Mouse (Mus musculus) lung, embryonic 15.5 days (tissue): ENCODE measurements at regions not wholly inside any gene's neighbourhood (a gene's known extent, or its start where the extent isn't known, plus 50 kb on each side); places are given as distances from the start of the nearest gene placed in this dataset.

Source experiments
- ATAC-seq: fragments of 200-750 bp; cut with Nextera tagmentation; 2 replicates; pipeline ENCODE4 v1.8.0; 2017; ENCODE audit warnings: moderate number of reproducible peaks, borderline replicate concordance; ENCODE audit not compliant: low FRiP score, low TSS enrichment; ENCODE audit errors: extremely low read depth
- H3K27ac ChIP-seq: fragments of 300-500 bp; sonication (generic); 2 replicates; pipeline ENCODE4 v1.5.1; 2015; ENCODE audit warnings: moderate library complexity, mild to moderate bottlenecking, inconsistent platforms
- H3K27me3 ChIP-seq: fragments of 300-500 bp; sonication (generic); 2 replicates; pipeline ENCODE4 v1.6.1; 2015; ENCODE audit warnings: inconsistent platforms
- H3K36me3 ChIP-seq: fragments of 300-500 bp; sonication (generic); 2 replicates; pipeline ENCODE4 v1.6.1; 2015; ENCODE audit warnings: inconsistent platforms
- H3K4me1 ChIP-seq: fragments of 300-500 bp; sonication (generic); 2 replicates; pipeline ENCODE4 v1.6.1; 2015; ENCODE audit warnings: inconsistent platforms
- H3K4me2 ChIP-seq: fragments of 300-500 bp; sonication (generic); 2 replicates; pipeline ENCODE4 v1.6.1; 2015; ENCODE audit warnings: inconsistent platforms, mild to moderate bottlenecking, moderate library complexity
- H3K4me3 ChIP-seq: fragments of 300-500 bp; sonication (generic); 2 replicates; pipeline ENCODE4 v1.5.1; 2015; ENCODE audit warnings: mild to moderate bottlenecking, inconsistent platforms
- H3K9ac ChIP-seq: fragments of 300-500 bp; sonication (generic); 2 replicates; pipeline ENCODE4 v1.6.1; 2015; ENCODE audit warnings: inconsistent platforms
- H3K9me3 ChIP-seq: fragments of 300-500 bp; sonication (generic); 2 replicates; pipeline ENCODE4 v1.6.1; 2016; ENCODE audit warnings: inconsistent platforms
- WGBS: fragments of 180-500 bp; shearing (Covaris S2); methylation state at CpG from one replicate; pipeline ENCODE4 v1.1.7; 2015; 5-methylcytosine and 5-hydroxymethylcytosine counted together

DNA sequence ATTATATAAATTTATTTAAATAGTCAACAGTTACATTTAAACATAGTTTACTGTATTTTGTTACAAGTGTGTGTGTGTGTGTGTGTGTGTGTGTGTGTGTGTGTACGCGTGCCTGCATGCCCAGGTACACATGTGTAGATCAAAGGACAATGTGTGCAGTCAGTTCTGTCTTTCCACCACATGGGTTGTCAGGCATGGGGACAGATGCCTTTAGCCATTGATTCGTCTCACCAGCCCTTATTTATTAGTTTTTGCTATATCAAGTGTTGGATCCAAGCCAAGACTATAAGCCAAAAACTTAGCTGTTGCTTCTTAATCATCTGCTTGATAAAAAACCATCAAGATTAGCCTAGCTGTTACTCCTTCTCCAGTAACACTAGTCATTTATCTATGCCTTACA, 280.7 kb downstream of the Ets1 start:
- Histone ChIP-seq H3K36me3 (no peaks in the 10 kb centered on the region), H3K4me2 (no peak overlapping the region), H3K9ac (no peak overlapping the region), H3K9me3 (no peaks in the 10 kb centered on the region), H3K27ac (no peak overlapping the region), H3K4me1 (no peaks in the 10 kb centered on the region), H3K27me3 (no peaks in the 10 kb centered on the region), H3K4me3 (no peak overlapping the region)
- ATAC-seq = no peak
- 56% methylated on average over 3 of the region's 3 CpGs for WGBS

DNA sequence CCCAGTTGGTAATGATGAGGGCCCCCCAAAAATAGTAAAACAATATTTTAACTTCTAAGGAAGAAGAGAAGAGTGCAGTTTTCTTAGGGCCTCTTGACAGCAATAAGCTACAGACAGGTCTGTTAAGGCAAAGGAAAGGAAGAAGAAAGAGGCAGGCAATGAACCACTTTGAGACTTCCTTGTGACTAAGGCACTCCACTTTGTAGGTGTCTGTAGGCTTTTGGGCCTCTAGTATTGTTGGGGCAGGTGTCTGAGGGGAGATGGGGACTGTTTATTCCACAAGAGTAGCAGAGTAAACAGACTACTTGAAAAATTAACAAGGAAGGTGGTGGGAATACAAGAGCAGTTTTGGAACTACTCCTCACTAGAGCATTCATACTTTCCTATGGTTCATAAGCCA, 287.9 kb downstream of the Ets1 start:
- no peaks in the 10 kb centered on the region for H3K4me1 ChIP-seq
- no peak overlapping the region for H3K9ac ChIP-seq
- no peaks in the 10 kb centered on the region for H3K27me3 ChIP-seq
- no peak overlapping the region for H3K4me2 ChIP-seq
- no peak for ATAC-seq
- H3K36me3 ChIP-seq = no peaks in the 10 kb centered on the region
- H3K4me3 ChIP-seq = no peak overlapping the region
- no peak overlapping the region for H3K27ac ChIP-seq
- no peaks in the 10 kb centered on the region for H3K9me3 ChIP-seq

DNA sequence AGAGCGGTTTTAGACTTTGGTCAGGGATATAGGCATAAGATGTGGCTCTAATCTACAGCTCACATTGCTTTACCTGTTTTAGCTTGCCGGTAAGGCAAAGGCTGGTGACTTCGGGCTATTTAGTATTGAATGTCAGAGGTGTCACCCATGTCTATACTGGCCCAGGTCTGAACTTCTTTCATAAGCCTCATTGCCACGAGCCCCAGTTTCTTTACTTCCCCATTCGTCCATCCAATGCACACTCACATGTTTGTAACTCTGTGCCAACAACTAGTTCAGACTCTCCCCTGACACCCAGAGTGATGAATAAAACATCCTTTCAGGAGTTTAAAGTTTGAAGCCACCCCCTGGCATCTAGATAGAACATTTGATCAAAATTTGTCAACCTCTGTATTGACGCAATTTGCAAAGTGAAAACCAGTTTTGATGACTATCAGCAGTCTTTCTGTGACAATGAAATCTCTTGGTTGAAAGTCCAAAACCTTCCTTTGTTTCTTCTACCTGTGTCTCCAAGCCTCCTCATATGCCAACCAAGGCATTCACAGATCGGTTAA, 288.4 kb downstream of the Ets1 start:
- ATAC-seq = no peak
- 88% methylated on average over 7 of the region's 7 CpGs for WGBS
- H3K4me1 ChIP-seq = no peaks in the 10 kb centered on the region

DNA sequence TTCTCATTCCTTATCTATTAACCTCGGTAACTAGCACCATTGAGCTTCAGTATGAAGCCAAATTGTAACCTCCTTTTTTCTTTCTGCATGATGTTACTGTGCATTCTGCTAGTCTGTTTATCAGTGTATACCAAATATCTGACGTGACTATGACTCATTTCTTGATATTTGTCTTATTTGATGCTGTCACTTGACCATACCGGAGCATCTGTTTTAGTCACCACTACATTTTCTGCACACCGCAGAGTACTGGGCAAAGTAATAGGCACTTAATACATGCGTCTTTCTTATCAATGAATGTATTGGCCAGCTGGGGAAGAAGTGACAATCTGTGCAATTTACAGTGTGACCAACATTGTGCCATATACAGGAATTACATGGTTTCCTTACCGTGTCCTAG, 289.0 kb downstream of the Ets1 start:
- Histone ChIP-seq H3K4me1 (no peaks in the 10 kb centered on the region), H3K9me3 (no peaks in the 10 kb centered on the region), H3K9ac (no peak overlapping the region), H3K4me2 (no peak overlapping the region), H3K4me3 (no peak overlapping the region), H3K27me3 (no peaks in the 10 kb centered on the region), H3K36me3 (no peaks in the 10 kb centered on the region), H3K27ac (no peak overlapping the region)
- no peak for ATAC-seq
- WGBS = 80% methylated on average over 6 of the region's 6 CpGs

More for the DNA sequence above, 288.4 kb downstream of the Ets1 start:
- no peak overlapping the region for H3K4me2 ChIP-seq
- H3K36me3 ChIP-seq = no peaks in the 10 kb centered on the region
- H3K27me3 ChIP-seq = no peaks in the 10 kb centered on the region
- no peak overlapping the region for H3K9ac ChIP-seq
- H3K4me3 ChIP-seq = no peak overlapping the region
- H3K27ac ChIP-seq = no peak overlapping the region
- H3K9me3 ChIP-seq = no peaks in the 10 kb centered on the region

DNA sequence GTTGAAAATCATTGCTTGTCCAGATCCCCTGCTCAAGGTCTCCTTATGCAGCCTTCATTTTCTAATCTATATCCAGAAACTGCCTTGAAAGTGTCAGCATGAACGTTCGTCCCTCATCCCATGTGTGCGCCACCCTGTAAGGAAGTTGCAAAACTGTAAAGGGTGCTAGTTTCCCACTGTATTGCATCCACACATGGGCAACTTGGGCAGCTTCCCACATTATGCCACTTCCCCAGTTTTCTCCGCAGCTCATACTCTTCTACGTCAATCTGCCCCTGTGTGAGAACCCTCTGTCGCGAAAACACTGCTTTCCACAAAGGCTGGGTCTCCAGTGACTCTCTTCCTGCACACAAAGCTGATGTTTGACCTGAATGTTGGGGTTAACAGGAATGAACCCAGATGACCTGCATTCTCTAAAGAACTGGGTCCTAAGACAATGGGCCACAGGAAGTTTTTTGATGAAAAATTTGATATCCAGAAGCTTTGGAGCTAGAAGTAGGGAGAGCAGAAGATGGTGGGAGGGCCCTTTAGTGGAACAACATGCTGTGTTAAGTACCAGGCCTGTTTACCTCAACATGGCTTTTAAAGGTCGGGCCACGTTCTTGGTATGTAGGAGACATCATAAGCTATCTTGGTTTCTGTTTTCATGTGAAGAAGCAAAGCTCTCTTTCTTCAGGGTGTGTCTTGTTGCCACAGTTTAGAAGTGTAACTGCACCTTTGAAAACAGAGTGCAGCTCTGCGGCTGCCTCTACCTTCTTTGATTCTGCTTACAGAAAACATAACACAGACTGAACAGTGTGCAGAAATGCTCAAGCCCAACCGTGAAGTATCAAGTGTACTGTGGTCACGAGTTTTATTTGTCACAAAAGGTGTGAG, 289.9 kb downstream of the Ets1 start:
- Histone ChIP-seq H3K9ac (no peak overlapping the region), H3K4me3 (no peak overlapping the region), H3K27ac (no peak overlapping the region), H3K4me1 (no peaks in the 10 kb centered on the region), H3K9me3 (no peaks in the 10 kb centered on the region), H3K36me3 (no peaks in the 10 kb centered on the region), H3K27me3 (no peaks in the 10 kb centered on the region), H3K4me2 (no peak overlapping the region)
- WGBS = 62% methylated on average over 12 of the region's 12 CpGs
- ATAC-seq = no peak

DNA sequence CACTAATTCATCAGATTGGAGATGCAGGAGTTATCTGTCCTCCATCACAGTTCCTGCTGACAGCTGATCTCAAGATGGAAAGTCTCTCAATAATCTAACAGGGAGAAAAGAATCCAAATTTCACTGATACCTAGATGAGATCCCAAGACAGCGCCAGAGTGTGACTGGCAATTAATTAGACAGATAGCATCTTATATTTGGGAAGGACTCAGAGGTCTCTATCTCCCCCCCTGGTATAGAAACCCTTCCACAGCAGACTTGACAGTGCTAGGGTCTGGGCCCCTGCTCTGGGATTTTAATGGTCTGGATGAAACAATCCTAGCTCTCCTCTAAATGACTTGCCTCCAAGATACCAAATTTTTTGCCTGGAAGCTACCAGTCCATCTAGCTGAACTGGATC, 291.6 kb downstream of the Ets1 start:
- Histone ChIP-seq H3K4me1 (peaks cover 1% of the 10 kb centered on the region; the same call in 1 of the 2 replicates), H3K27me3 (no peaks in the 10 kb centered on the region), H3K27ac (no peak overlapping the region), H3K9me3 (no peaks in the 10 kb centered on the region), H3K9ac (no peak overlapping the region), H3K4me2 (no peak overlapping the region), H3K4me3 (no peak overlapping the region), H3K36me3 (no peaks in the 10 kb centered on the region)
- no peak for ATAC-seq
- 81% methylated on average over 1 of the region's 1 CpGs for WGBS

DNA sequence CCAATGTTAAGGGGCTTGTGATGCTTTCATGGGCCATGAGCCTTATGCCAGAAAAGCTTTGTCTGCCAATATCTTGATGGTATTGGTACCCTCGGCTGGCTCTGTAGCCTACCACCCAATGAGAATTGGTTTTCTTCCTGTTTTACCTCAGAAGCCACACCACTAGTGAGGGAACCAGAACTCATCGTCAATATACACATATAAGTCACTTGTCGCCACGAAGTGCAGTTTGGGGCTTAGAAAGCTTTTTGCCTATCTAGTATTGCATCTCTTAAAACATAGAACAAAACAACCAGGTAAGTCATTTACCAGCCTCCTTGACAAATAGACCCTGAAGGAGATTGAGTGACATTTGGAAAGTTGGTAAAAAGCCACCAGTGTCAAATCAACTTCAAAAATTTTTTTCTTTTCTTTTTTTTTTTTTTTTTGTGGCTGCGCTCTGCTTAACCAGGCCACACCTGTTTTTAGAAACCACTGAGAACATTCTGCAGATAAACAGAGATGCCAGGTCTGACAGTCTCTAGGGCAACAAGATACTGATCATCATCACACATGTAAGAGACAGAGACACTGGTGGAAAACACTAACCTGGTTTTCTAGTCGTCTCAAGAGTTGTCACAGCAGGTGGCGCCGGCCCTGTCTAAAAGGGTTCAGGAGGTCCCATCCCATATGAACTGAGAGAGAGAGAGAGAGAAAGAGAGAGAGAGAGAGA, 292.4 kb downstream of the Ets1 start:
- ATAC-seq = no peak
- WGBS = 83% methylated on average over 8 of the region's 8 CpGs
- H3K27ac ChIP-seq = no peak overlapping the region

DNA sequence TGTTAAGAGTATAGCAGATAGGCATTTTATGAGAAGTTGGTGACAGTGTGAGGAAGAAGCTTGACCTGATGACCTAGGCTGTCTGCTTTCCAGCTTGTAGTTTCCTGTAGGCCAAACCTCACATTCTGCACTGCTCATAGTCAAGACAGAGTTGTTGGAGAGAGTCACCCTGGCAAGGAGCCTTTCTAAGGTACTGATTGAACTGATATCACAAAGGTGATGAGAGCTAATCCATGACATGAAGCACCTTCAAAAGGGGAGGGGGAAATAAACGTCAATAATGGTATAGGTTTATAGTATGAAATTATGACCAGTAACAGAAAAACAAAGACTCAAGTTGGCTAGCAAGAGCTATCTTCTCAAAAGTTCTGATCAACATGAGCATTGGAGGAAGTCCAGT, 293.3 kb downstream of the Ets1 start:
- Histone ChIP-seq H3K27ac (no peak overlapping the region), H3K27me3 (no peaks in the 10 kb centered on the region), H3K9me3 (no peaks in the 10 kb centered on the region), H3K4me3 (no peak overlapping the region), H3K36me3 (no peaks in the 10 kb centered on the region), H3K4me1 (peaks cover 10% of the 10 kb centered on the region; the same call in 1 of the 2 replicates), H3K4me2 (no peak overlapping the region), H3K9ac (no peak overlapping the region)
- ATAC-seq = no peak
- 89% methylated on average over 1 of the region's 1 CpGs for WGBS

More for the DNA sequence above, 292.4 kb downstream of the Ets1 start:
- no peak overlapping the region for H3K9ac ChIP-seq
- H3K4me1 ChIP-seq = peaks cover 9% of the 10 kb centered on the region; the same call in 1 of the 2 replicates
- H3K36me3 ChIP-seq = no peaks in the 10 kb centered on the region
- H3K27me3 ChIP-seq = no peaks in the 10 kb centered on the region
- H3K4me3 ChIP-seq = no peak overlapping the region
- H3K4me2 ChIP-seq = no peak overlapping the region
- no peaks in the 10 kb centered on the region for H3K9me3 ChIP-seq

DNA sequence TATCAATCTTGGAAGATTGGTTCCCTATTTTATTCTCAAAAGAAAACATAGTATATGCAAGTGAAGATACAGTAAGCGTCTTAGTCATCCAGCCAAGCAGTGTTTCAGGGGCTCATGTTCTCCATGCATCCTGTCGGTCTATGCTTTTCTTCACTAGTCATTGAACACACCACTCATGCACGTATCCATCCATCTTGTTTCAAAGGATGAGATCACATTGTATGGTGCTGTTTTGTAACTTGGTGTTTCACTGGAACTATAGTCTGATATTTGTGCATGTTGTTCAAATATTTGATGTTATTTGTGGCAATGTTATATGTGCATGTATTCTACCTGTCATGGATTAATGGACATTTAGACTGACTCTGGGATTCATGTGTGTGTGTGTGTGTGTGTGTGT, 293.8 kb downstream of the Ets1 start:
- Histone ChIP-seq H3K27me3 (no peaks in the 10 kb centered on the region), H3K9ac (no peak overlapping the region), H3K36me3 (no peaks in the 10 kb centered on the region), H3K4me1 (peaks cover 10% of the 10 kb centered on the region; the same call in 1 of the 2 replicates), H3K9me3 (no peaks in the 10 kb centered on the region), H3K27ac (no peak overlapping the region), H3K4me3 (no peak overlapping the region), H3K4me2 (no peak overlapping the region)
- ATAC-seq = no peak
- 88% methylated on average over 3 of the region's 3 CpGs for WGBS

DNA sequence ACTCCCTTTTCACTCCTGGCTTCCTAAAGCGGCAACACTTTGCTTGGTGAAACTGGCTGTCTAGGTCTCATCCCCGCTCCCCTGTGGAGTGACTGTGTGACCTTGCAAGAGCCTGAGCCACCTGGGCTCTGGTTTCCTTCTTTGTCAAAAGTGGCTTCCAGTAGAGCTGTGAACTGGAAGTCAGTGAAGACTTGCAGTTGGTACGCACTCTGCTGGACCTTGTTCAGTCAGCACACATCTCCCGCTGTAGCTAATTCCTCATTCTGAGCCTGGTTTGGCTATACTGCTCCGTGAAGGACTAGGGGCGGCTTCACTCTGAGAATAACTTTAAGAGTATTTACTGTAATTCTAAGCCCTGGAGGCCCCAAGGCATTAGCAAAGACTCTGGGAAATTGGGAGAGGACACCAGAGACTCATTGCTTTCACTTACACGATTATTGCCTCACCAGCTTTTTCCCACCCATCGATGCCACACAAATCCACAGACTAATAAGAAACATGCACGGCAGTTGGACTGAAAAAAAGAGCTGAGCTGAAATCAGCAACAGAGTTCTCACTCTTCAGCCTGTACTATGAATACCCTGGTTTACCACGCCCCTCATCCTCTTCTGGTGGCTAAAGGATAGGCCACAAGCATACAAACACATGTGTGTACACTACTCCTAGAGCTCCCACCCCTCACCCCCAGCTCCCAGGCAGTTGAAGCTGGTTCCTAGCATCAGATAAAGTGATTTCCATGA, 295.4 kb downstream of the Ets1 start:
- H3K36me3 ChIP-seq = no peaks in the 10 kb centered on the region
- WGBS = 69% methylated on average over 10 of the region's 10 CpGs
- peaks cover 10% of the 10 kb centered on the region; the same call in 1 of the 2 replicates for H3K4me1 ChIP-seq
- no peak overlapping the region for H3K27ac ChIP-seq
- H3K4me2 ChIP-seq = no peak overlapping the region
- ATAC-seq = no peak
- H3K9me3 ChIP-seq = no peaks in the 10 kb centered on the region
- H3K27me3 ChIP-seq = no peaks in the 10 kb centered on the region
- no peak overlapping the region for H3K4me3 ChIP-seq
- no peak overlapping the region for H3K9ac ChIP-seq

DNA sequence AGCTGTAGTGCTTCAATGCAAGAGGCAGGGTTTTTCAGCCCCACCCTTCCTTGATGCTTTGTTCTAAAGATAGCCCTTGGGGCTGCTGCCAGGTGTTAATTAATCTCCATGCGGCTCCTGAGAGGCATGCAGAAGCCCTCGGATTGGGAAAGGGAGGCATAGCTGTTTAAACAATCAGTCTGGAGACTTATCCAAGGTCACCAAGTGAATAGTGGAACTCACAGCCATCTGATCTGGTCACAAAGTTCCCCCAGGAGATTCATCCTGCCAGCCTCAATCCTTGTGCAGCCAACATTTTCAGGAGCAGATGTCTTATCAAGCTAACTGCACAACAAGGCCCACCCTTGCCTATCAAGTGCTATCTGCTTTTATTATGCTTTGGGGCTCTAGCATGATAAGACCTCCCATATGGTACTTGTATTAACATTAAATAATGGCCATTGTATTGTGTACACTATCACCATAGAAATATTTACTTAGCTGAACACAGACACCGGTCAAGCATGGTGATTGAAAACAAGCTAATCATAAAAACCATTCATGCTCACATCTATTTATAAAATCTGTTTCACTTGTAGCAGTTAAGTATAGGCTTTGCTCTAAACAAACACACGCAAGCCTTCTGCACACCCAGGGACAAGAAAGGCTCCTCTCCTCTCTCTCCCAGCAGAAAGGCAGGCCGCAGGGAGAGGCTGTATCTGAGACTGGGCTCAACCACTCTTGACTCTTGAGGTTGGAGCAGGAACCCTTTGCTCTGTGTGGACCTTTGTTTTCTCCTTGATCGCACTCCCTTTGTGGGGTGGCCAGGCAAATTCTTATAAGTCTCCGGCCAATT, 297.4 kb downstream of the Ets1 start:
- Histone ChIP-seq H3K36me3 (no peaks in the 10 kb centered on the region), H3K9me3 (no peaks in the 10 kb centered on the region), H3K4me1 (peaks cover 10% of the 10 kb centered on the region; the same call in 1 of the 2 replicates), H3K27ac (peak overlapping the region; percentile 44), H3K4me3 (no peak overlapping the region), H3K4me2 (no peak overlapping the region), H3K27me3 (no peaks in the 10 kb centered on the region), H3K9ac (no peak overlapping the region)
- WGBS = 49% methylated on average over 7 of the region's 7 CpGs
- ATAC-seq = no peak
